Mouse (Mus musculus): ENCODE measurements around the gene Eapp. TPM values are rescaled to one million over a fixed set of nuclear protein-coding genes. Genes with fewer than 3 reads are reported as not detected.

The Eapp gene
- total RNA-seq (2023): 37.5 TPM

GRCm38 (mm10) chr12:54695511-54696241 is at the start of gene Eapp:
Gene Eapp, minus strand, starts transcription at chr12:54695897.

GRCm38 (mm10) chr12:54656396-54657171 is 39.1 kb downstream of the Eapp start, which contains the start of gene Sptssa:
Gene Sptssa, minus strand, starts transcription at chr12:54656573.

Other genes starting within 250 kb of the Eapp start
- gene Sptssa, start 39.3 kb downstream of the Eapp start, total RNA-seq (2023): 32.9 TPM
- gene Snx6, start 99.8 kb upstream of the Eapp start, total RNA-seq (2023): 61.6 TPM
- 40.1 TPM for gene Cfl2, start 167.0 kb upstream of the Eapp start, total RNA-seq (2023)

Data from CD4-positive naive resting alpha-beta T cell, adult 76 days (primary cell).